In the genomic region with DNA sequence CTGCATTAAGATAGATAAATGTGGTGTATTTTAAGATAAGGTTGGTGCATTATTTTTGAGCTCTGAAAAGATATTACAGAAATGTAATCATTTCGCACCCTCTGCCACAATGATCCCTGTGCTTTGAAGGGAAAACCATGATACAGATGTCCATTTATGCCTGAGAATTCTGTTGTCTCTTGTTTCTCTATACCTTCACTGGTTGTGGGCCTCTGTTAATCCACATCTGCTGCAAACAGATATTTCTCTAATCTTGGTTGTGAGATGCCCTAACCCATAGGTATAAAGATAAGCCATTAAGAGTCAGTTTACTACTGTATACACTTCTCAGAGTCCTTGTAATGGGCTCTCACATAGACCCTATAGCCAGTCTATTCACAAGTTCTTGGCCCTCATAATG, we compare ENCODE assay signal across 27 mouse cellular contexts.
"Had no signal": no experiment of that assay in that cellular context is flagged by ENCODE, and none has a peak within 500 bp of the region (broad histone marks: within the 10 kb centered on the region; RNA-seq: fewer than 3 reads in every experiment).

No protein-coding gene starts in this region.

- H3K36me3 ChIP-seq: embryonic facial prominence, embryonic 10.5 days; embryonic facial prominence, embryonic 12.5 days; embryonic facial prominence, embryonic 13.5 days; embryonic facial prominence, embryonic 15.5 days; forebrain, embryonic 10.5 days; forebrain, embryonic 12.5 days; forebrain, embryonic 15.5 days had no signal

- ATAC-seq: forebrain, embryonic 13.5 days; forebrain, embryonic 14.5 days; forebrain, embryonic 15.5 days; forebrain, embryonic 16.5 days; forebrain, postnatal 0 days had no signal

- H3K4me3 ChIP-seq: embryonic facial prominence, embryonic 10.5 days; embryonic facial prominence, embryonic 12.5 days; embryonic facial prominence, embryonic 13.5 days; embryonic facial prominence, embryonic 15.5 days; erythroblast, embryonic 14.5 days; forebrain, embryonic 10.5 days; forebrain, embryonic 12.5 days; forebrain, embryonic 13.5 days; forebrain, embryonic 15.5 days; gastrocnemius, adult 2 months; heart, adult 2 months had no signal

- H3K9me3 ChIP-seq: embryonic facial prominence, embryonic 10.5 days; embryonic facial prominence, embryonic 12.5 days; embryonic facial prominence, embryonic 13.5 days; embryonic facial prominence, embryonic 15.5 days; forebrain, embryonic 10.5 days; forebrain, embryonic 12.5 days; forebrain, embryonic 13.5 days; forebrain, embryonic 15.5 days had no signal

- DNase-seq: cerebellum, adult 9-10 months; cerebellum, adult 9-11 months; cerebellum, postnatal 10 days; cerebellum, postnatal 14 days; cerebellum, postnatal 25 days; cerebellum, postnatal 36 days; embryo, embryonic 11 days; forebrain, postnatal 0 days; gastrocnemius, adult 2 months; gastrocnemius, postnatal 10 days; gastrocnemius, postnatal 14 days; gastrocnemius, postnatal 25 days; gastrocnemius, postnatal 36 days; heart, adult 11 months; heart, adult 18-20 months; heart, adult 2 months had no signal

- H3K27me3 ChIP-seq: embryonic facial prominence, embryonic 12.5 days; embryonic facial prominence, embryonic 13.5 days; embryonic facial prominence, embryonic 15.5 days; forebrain, embryonic 12.5 days; forebrain, embryonic 13.5 days; forebrain, embryonic 15.5 days had no signal

- H3K4me1 ChIP-seq: embryonic facial prominence, embryonic 10.5 days; embryonic facial prominence, embryonic 12.5 days; embryonic facial prominence, embryonic 13.5 days; embryonic facial prominence, embryonic 15.5 days; forebrain, embryonic 10.5 days; forebrain, embryonic 15.5 days had no signal
